Mouse (Mus musculus): ENCODE data around the gene Gbp5. TPM values are rescaled to one million over a fixed set of nuclear protein-coding genes. Genes with fewer than 3 reads are reported as not detected.

The Gbp5 gene
- not detected in 2 replicates for polyA plus RNA-seq (2016; fragmentation: Nextera tagmentation; extraction: Ambion mirVana)

DNA sequence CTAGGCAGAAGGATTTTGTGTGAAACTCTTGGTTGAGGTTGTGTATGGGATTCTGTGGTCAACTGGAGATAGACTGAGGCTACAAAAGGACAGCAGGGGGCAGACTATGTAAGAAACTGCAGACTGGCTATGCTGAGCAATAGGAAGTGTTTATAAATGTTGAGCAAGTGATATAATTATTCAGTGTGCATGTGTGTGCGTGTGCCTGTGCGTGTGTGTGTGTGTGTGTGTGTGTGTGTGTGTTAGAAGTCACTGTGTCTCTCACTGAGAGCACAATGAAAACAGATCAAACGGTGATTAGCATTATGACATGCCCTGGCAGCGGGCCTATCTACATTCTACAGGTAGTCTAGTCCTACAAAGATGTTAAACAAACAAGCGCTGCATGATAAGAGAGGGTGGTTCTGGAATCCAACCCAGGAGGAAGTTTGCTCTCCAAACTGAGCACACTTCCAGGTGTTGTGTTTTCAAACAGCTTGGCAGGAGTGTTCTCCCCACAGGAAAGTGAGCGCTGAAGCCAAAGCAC lies at the start of gene Gbp5:
Gene Gbp5 (plus strand): TSS at position 443 of the 526 bp plus-strand sequence.
- WGBS = 57% methylated on average over 6 of the region's 6 CpGs
- DNase-seq (ENCODE audit: low spot score) = no peak
- no peak within 1 kb of the TSS for H3K4me3 ChIP-seq

DNA sequence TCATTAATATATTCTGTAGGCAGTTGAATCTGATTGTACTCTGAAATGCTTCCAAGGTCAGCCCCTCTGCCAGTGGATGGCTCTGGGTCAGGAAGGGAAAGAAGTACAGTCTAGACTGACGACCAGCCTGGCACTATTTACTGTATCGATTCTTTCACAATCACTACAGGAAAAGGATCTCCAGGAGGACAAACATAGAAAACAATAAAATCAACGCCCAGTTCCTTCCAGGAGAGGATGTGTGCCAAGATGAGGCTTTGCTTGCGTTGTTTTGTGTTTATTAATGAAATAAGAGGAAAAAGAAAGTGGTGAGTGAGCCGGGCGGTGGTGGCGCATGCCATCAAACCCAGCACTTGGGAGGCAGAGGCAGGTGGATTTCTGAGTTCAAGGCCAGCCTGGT lies 39.6 kb upstream of the Gbp5 start:
- H3K27me3 ChIP-seq (ENCODE audit: insufficient read depth, poor library complexity, severe bottlenecking) = no peaks in the 10 kb centered on the region
- WGBS = 72% methylated on average over 7 of the region's 7 CpGs
- H3K27ac ChIP-seq = no peak overlapping the region
- H3K4me3 ChIP-seq = no peak overlapping the region
- peaks cover 20% of the 10 kb centered on the region for H3K4me1 ChIP-seq
- DNase-seq (ENCODE audit: low spot score) = no peak
- H3K9me3 ChIP-seq = no peaks in the 10 kb centered on the region
- H3K36me3 ChIP-seq = no peaks in the 10 kb centered on the region

More for the DNA sequence above, at the start of gene Gbp5:
- Histone ChIP-seq H3K27ac (no peak within 1 kb of the TSS), H3K36me3 (no peaks in the 10 kb centered on the region), H3K4me1 (0 out of 2 replicates have a peak, but pooled peaks cover 3% of the 10 kb centered on the region), H3K27me3 (ENCODE audit: insufficient read depth, poor library complexity, severe bottlenecking) (no peaks in the 10 kb centered on the region), H3K9me3 (no peaks in the 10 kb centered on the region)

DNA sequence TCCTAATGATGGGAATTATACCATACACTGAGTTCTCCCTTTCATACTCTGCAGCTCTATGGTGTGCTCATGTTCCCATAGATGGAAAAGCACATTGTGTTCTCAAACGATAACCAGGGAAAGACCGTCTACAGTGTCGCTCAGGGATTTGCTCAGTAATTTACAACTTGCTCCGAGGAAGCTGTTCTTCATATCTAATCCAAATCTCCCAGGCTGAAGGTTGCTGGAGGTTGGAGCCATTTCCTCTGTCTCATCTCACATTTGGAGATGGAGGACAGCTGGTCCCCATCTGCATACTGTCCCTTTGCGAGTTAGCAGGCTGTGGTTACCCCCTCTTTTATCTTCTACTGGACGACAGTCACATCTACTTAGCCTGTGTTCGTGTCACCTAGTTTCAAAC lies 34.5 kb upstream of the Gbp5 start:
- 63% methylated on average over 7 of the region's 7 CpGs for WGBS
- no peak overlapping the region for H3K4me3 ChIP-seq
- H3K4me1 ChIP-seq = no peaks in the 10 kb centered on the region
- no peaks in the 10 kb centered on the region for H3K36me3 ChIP-seq
- H3K9me3 ChIP-seq = no peaks in the 10 kb centered on the region
- no peak overlapping the region for H3K27ac ChIP-seq
- DNase-seq (ENCODE audit: low spot score) = no peak
- H3K27me3 ChIP-seq (ENCODE audit: insufficient read depth, poor library complexity, severe bottlenecking) = no peaks in the 10 kb centered on the region

DNA sequence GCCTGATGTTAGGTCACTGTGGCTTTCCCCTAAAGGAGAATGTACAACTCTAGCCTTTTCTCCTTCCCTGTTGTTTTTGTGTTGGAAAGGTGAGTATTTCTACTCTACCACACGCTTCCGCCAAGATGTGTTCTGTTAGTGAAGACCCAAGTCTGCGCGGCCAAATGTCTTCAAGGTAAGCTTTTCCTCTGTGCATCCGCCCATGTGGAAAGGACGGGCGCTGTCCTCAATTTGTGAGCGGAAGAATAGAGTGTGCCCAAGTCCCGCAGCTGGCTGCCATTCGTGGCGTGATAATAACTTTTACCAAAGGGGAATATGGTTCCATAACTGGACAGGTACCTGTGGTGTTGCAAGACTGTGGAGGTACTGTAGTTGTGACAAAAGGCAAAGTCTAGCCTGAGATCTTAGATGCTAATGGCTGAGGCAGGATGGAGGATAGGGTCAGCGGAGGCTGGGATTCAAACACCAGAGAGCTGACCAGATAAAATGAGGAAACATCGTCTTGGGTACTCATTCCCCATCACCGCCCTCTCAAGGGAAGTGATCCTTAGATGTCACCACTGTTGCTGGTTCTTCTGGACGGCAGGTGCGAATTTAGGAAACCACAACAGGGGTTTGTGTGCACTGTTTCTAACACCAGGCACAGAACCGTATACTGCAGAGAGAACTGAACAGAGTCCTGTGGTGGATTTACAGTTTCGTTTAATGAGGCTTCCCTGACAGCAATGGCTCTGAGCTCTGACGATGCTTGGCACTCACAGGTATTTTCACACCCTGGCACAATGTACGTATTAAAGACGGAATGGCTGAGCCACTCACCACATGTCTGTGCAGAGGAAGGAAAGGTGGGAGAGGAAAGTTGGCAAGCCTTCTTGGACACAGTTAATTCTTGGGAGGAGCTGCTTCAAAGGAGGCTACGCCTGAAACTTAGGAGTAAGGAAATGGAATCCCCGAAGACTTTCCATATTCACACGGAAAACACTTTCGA lies 30.7 kb upstream of the Gbp5 start:
- DNase-seq (ENCODE audit: low spot score) = no peak
- Histone ChIP-seq H3K4me1 (0 out of 2 replicates have a peak, but pooled peaks cover 3% of the 10 kb centered on the region), H3K9me3 (no peaks in the 10 kb centered on the region), H3K36me3 (no peaks in the 10 kb centered on the region), H3K27me3 (ENCODE audit: insufficient read depth, poor library complexity, severe bottlenecking) (no peaks in the 10 kb centered on the region), H3K4me3 (no peak overlapping the region), H3K27ac (no peak overlapping the region)
- 88% methylated on average over 25 of the region's 25 CpGs for WGBS

DNA sequence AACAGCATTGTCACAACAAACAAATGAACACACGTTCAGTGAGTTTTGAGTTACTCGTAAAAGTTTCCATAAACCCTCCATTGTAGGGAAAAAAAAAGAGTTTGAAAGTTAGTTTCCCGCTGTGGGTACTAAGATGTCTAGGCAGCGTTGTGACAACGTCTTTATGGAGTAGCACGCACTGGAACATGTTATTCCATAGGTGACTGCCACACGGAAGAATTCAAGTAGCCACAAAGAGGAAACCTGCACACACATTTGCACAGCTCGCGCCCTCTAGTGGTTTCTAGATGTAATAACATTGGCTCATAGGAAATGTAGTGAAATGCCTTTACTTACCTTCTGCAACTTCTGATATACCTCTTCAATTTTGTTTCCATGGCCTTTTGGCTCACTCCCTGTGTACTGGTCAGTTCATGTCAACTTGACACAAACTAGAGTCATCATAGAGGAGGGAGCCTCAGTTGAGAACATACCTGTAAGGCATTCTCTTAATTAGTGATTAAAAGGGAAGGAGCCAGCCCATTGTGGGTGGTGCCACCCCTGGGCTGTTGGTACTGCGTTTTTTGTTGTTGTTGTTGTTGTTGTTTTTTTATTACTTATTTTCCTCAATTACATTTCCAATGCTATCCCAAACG lies 19.3 kb upstream of the Gbp5 start:
- no peak for DNase-seq (ENCODE audit: low spot score)
- H3K27me3 ChIP-seq (ENCODE audit: insufficient read depth, poor library complexity, severe bottlenecking) = no peaks in the 10 kb centered on the region
- H3K4me3 ChIP-seq = peak overlapping the region; percentile 27; the same call in 1 of the 2 replicates
- H3K27ac ChIP-seq = no peak overlapping the region
- H3K36me3 ChIP-seq = no peaks in the 10 kb centered on the region
- H3K9me3 ChIP-seq = no peaks in the 10 kb centered on the region
- WGBS = 19% methylated on average over 11 of the region's 11 CpGs
- H3K4me1 ChIP-seq = peaks cover 7% of the 10 kb centered on the region; the same call in 1 of the 2 replicates

DNA sequence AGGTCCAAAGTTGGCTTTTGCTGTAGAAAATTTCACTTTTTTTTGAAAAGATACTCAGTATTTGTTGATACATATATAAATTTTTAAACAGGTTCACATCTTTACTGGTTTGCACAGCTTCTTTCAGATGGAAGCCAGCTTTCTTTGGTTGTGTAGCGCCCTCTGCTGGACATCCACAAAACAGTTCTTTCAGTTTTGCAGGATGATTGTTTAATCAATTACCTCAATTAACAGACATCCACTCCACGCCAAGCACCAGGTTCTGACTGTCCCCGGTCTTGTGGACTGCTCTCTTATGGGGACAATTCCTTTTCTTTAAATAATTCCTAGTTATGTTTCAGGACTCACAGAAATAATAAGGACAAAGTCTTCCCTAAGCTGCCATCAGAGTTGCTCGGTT lies 17.9 kb upstream of the Gbp5 start:
- H3K27ac ChIP-seq = no peak overlapping the region
- no peak for DNase-seq (ENCODE audit: low spot score)
- no peaks in the 10 kb centered on the region for H3K9me3 ChIP-seq
- peaks cover 7% of the 10 kb centered on the region; the same call in 1 of the 2 replicates for H3K4me1 ChIP-seq
- 21% methylated on average over 4 of the region's 4 CpGs for WGBS
- no peaks in the 10 kb centered on the region for H3K27me3 ChIP-seq (ENCODE audit: insufficient read depth, poor library complexity, severe bottlenecking)
- no peak overlapping the region for H3K4me3 ChIP-seq
- no peaks in the 10 kb centered on the region for H3K36me3 ChIP-seq

DNA sequence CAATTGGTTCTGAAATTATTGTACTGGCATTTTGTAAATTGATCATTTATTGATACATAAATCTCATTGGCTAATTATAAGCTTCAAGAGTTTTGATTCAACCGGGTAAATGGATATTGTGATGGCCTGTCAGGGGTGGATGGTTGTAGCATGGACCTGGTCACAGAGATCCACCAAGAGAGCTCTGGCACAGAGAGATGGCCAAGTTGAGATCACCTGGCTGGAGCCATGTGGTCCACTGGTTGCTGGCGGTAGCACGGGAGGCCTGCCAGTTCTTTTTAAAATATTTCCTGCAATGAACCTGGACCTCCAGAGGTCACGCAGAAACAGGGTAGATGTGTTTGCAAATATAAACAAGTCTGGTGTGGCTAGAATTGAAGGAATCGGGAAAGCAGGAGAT lies 15.9 kb upstream of the Gbp5 start:
- Histone ChIP-seq H3K36me3 (no peaks in the 10 kb centered on the region), H3K27ac (no peak overlapping the region), H3K27me3 (ENCODE audit: insufficient read depth, poor library complexity, severe bottlenecking) (no peaks in the 10 kb centered on the region), H3K4me1 (peaks cover 7% of the 10 kb centered on the region; the same call in 1 of the 2 replicates), H3K9me3 (no peaks in the 10 kb centered on the region), H3K4me3 (no peak overlapping the region)
- DNase-seq (ENCODE audit: low spot score) = no peak
- WGBS = 76% methylated on average over 5 of the region's 5 CpGs

DNA sequence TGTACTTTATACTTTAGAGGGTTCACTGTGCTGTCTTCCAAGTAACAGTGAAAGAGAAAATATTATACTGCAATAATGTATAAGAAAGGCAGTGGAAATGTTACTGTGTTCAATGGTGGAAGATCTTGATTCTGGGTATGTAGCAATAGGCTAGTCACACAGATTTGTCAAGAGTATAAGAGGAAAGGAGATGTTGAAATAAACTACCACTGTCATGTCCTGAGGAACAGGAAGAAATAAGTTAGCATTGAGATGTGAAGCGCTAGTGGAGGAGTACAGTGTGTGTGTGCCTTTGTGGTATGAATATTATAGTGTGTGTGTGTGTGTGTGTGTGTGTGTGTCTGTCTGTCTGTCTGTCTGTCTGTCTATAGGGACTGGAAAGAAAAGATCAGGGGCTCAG lies 15.4 kb upstream of the Gbp5 start:
- Histone ChIP-seq H3K27ac (no peak overlapping the region), H3K4me1 (peaks cover 7% of the 10 kb centered on the region; the same call in 1 of the 2 replicates), H3K27me3 (ENCODE audit: insufficient read depth, poor library complexity, severe bottlenecking) (no peaks in the 10 kb centered on the region), H3K36me3 (no peaks in the 10 kb centered on the region), H3K9me3 (no peaks in the 10 kb centered on the region), H3K4me3 (no peak overlapping the region)
- no peak for DNase-seq (ENCODE audit: low spot score)
- 80% methylated on average over 1 of the region's 1 CpGs for whole genome bisulfite sequencing

DNA sequence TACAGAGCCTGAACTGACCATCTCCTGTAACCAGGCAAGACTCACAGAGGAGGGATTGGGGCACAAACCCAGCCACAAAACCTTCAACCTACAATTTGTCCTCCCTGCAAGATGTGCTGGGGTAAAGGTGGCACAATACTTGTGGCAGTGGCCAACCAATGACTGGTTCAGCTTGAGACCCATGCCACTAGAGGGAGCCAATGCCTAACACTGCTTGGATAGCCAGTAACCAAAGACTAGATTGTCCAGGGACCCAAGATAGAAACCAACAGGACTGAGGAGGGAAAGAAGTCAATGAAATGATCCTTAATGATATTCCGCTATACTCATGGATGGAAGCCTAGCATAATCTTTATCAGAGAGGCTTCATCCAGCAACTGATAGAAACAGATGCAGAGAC lies 3.3 kb upstream of the Gbp5 start:
- Histone ChIP-seq H3K4me1 (0 out of 2 replicates have a peak, but pooled peaks cover 3% of the 10 kb centered on the region), H3K27ac (no peak overlapping the region), H3K27me3 (ENCODE audit: insufficient read depth, poor library complexity, severe bottlenecking) (no peaks in the 10 kb centered on the region), H3K9me3 (no peaks in the 10 kb centered on the region), H3K36me3 (no peaks in the 10 kb centered on the region), H3K4me3 (no peak overlapping the region)
- no peak for DNase-seq (ENCODE audit: low spot score)
- WGBS = 56% methylated on average over 1 of the region's 1 CpGs

DNA sequence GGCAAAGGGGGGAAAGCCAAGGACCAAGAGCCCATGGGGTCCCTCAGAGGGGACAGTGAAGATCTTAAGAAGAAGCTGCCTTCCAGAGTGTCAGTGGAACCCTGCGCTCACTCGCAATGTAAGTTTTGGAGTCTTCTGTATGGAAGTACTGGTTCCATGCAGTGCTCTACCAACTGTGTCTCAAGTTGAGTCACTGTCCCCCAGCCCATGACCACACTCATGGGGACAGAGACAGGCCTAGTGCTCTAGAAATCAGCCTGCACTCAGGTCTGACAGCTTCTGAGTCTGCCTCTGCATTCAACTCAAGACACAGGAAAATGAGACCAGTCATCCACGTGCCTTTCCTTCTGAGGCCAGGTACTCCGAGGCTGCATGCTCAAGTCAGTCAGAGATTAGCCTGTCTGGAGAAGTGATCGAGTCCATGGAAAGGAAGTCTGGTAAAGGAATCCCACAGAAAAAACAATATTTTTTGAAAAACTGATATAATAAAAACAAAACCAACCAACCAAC lies 1.4 kb downstream of the Gbp5 start:
- H3K9me3 ChIP-seq = no peaks in the 10 kb centered on the region
- no peaks in the 10 kb centered on the region for H3K36me3 ChIP-seq
- H3K27ac ChIP-seq = no peak overlapping the region
- DNase-seq (ENCODE audit: low spot score) = no peak
- 0 out of 2 replicates have a peak, but pooled peaks cover 3% of the 10 kb centered on the region for H3K4me1 ChIP-seq
- 79% methylated on average over 5 of the region's 5 CpGs for WGBS
- no peak overlapping the region for H3K4me3 ChIP-seq
- no peaks in the 10 kb centered on the region for H3K27me3 ChIP-seq (ENCODE audit: insufficient read depth, poor library complexity, severe bottlenecking)

DNA sequence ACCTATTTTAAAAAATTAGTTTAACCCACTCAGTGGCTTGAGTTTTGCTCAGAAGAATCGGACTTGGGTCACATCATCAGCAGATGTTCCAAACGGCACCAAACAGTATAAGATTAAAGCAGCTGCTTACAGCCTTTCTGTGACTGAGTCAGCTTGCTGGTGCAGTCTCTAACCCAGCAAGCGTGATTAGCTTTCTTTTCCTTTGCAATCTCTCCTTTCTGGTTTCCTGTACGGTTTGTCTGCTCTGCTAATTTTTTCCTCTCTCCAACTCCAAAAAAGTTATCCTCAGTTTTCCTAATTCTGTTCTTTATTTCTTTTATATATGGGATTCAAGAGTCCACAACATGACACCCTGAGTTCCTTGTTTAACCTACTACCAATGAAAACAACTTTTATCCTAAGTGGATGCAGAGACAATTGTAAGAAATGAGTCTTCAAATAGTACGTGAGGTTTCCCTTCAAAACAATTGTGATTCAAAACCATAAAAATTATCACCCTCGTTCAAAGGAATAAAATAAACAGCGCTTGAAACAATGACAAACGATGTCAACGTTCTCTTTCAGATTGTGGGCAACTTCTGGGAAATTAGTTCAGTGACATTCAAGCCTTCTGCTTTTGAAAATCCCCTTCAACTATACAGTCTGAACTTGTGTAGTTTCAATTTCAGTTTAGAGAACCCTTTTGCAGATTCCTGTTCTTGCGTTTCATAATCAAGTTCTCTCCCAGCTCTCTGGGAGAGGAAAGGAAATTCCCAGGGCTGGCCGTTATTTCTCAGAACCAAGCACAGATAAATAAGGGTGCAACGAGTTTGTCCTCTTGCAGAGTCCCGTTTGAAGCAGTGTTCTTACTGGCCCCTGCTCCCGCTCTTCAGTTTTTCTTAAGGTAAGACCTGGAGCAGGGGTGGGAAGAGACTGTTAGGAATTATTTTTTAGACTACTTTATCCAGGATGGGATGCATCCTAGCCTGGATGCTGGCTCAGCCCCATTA lies 2.6 kb downstream of the Gbp5 start:
- WGBS = 60% methylated on average over 14 of the region's 14 CpGs
- no peak overlapping the region for H3K27ac ChIP-seq
- H3K9me3 ChIP-seq = no peaks in the 10 kb centered on the region
- DNase-seq (ENCODE audit: low spot score) = no peak
- H3K27me3 ChIP-seq (ENCODE audit: insufficient read depth, poor library complexity, severe bottlenecking) = no peaks in the 10 kb centered on the region; the same call in 1 of the 2 replicates
- H3K4me3 ChIP-seq = peak overlapping the region; percentile 19; the same call in 1 of the 2 replicates
- 0 out of 2 replicates have a peak, but pooled peaks cover 3% of the 10 kb centered on the region for H3K4me1 ChIP-seq
- H3K36me3 ChIP-seq = no peaks in the 10 kb centered on the region

Measured in heart, embryonic 10.5 days (tissue).